Mouse (Mus musculus): ENCODE measurements at regions not wholly inside any gene's neighbourhood (a gene's known extent, or its start where the extent isn't known, plus 50 kb on each side); places are given as distances from the start of the nearest gene placed in this dataset.

DNA sequence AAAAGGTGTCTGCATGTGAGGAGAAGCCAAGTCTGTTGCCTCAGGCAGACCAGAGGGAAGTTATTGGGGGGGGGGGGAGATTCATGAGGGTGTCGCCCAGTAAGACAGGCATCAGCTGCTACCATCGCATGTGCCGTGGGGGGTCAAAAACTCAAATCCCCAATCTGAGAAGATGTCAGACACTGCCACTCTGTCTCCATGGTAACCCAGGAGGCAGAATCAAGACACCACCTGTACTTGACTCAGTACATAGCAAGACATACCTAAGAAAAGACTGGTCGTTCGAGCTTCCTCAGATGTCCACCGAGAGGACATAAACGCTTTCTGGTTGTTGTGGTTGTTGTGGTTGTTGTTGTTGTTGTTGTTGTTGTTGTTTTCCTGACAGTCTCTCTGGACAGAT is 418.1 kb downstream of the Plekhb2 start:
- Histone ChIP-seq H3K9ac (replicated peaks) (no peak overlapping the region), H3K4me3 (ENCODE audit: low read depth, low read length) (no peak overlapping the region), H3K9me3 (ENCODE audit: low read length) (no peaks in the 10 kb centered on the region), H3K4me2 (ENCODE audit: low read depth, low read length) (no peak overlapping the region), H3K4me1 (ENCODE audit: insufficient read depth) (no peaks in the 10 kb centered on the region), H3K36me3 (replicated peaks; ENCODE audit: insufficient read depth, low read length) (no peaks in the 10 kb centered on the region), H3K27me3 (ENCODE audit: insufficient read depth, low read length) (no peaks in the 10 kb centered on the region), H3K27ac (ENCODE audit: low read depth) (no peak overlapping the region)
- WGBS (ENCODE audit: insufficient replicate concordance) = 83% methylated on average over 7 of the region's 7 CpGs
- TF ChIP-seq CTCF (IDR thresholded peaks at IDR 0.05; ENCODE audit: low read depth) (no peak), EP300 (IDR thresholded peaks at IDR 0.05; ENCODE audit: low read depth) (no peak)
- ATAC-seq (no peak), DNase-seq (no peak)

DNA sequence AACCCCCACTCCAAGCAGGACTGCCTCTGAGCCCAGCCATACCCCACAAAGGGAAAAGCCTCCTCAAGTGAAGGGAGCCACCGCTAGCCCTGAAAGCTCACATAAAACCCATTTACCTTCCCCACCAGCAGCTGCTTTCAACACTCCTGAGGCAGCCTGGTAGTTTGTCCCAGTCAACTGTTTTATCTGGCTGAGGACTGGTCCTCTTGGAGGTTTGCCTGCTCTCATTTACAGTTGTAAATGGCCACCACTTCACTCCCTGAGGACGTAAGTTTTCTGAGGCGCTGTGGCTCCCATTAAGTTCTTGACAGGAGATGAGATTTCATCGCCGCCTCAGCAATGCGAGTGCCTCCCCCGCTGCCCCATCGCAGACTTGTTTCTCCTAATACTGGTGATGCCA is 425.2 kb downstream of the Plekhb2 start:
- Histone ChIP-seq H3K36me3 (replicated peaks; ENCODE audit: insufficient read depth, low read length) (no peaks in the 10 kb centered on the region), H3K27ac (ENCODE audit: low read depth) (no peak overlapping the region), H3K9ac (replicated peaks) (no peak overlapping the region), H3K27me3 (ENCODE audit: insufficient read depth, low read length) (no peaks in the 10 kb centered on the region), H3K4me1 (ENCODE audit: insufficient read depth) (no peaks in the 10 kb centered on the region), H3K9me3 (ENCODE audit: low read length) (no peaks in the 10 kb centered on the region), H3K4me2 (ENCODE audit: low read depth, low read length) (no peak overlapping the region), H3K4me3 (ENCODE audit: low read depth, low read length) (no peak overlapping the region)
- ATAC-seq (no peak), DNase-seq (no peak)
- 85% methylated on average over 8 of the region's 8 CpGs for whole genome bisulfite sequencing (ENCODE audit: insufficient replicate concordance)
- TF ChIP-seq EP300 (IDR thresholded peaks at IDR 0.05; ENCODE audit: low read depth) = no peak
- no peak for TF ChIP-seq CTCF (IDR thresholded peaks at IDR 0.05; ENCODE audit: low read depth)

Data from liver, postnatal 0 days (tissue).